Mouse (Mus musculus) CD4-positive, CD25-positive, alpha-beta regulatory T cell, adult 9 weeks (primary cell): ENCODE data around the gene CT030661.1. TPM values are rescaled to one million over a fixed set of nuclear protein-coding genes. Genes with fewer than 3 reads are reported as not detected.

ENCODE experiments used
- polyA plus RNA-seq: library from polyadenylated mRNA; unstranded; fragments of 100-300 nt; shearing (Covaris generic); gene quantifications from one replicate; pipeline ENCODE4 v1.2.1, GENCODE M21; 2017

The CT030661.1 gene
- 17.0 TPM for polyA plus RNA-seq

GRCm38 (mm10) chr17:22314730-22315226 lies at the start of gene CT030661.1:
Gene CT030661.1 (minus strand): TSS chr17:22314837.

GRCm38 (mm10) chr17:22361101-22361781 lies 46.6 kb upstream of the CT030661.1 start, which contains the start of the genes Zfp944 and Zfp758:
Gene Zfp944 (minus strand): TSS chr17:22361400.
Gene Zfp758 (plus strand): TSS chr17:22361453.

Other genes with a start within 250 kb of the CT030661.1 start
- 2.1 TPM for gene Zfp947, start 148.6 kb downstream of the CT030661.1 start, polyA plus RNA-seq
- gene Zfp994, start 89.2 kb downstream of the CT030661.1 start, polyA plus RNA-seq = 5.6 TPM
- 15.5 TPM for gene Zfp944, start 46.6 kb upstream of the CT030661.1 start, polyA plus RNA-seq
- gene Zfp758, start 46.6 kb upstream of the CT030661.1 start, polyA plus RNA-seq = 22.2 TPM
- gene Zfp946, start 109.4 kb upstream of the CT030661.1 start, polyA plus RNA-seq = 3.2 TPM